Mouse (Mus musculus): ENCODE data around the gene Atl1.
A peak's percentile ranks its signal among the peaks of the same experiment; 100 is the strongest.

Gene Atl1

GRCm38 (mm10) chr12:69941655-69942329 is 49.4 kb downstream of the Atl1 start:
- DNase-seq (ENCODE audit: low spot score), result no peak

GRCm38 (mm10) chr12:69945861-69946260 is 53.4 kb downstream of the Atl1 start:
- no peak for DNase-seq (ENCODE audit: low spot score)

GRCm38 (mm10) chr12:69947502-69947901 is 55.1 kb downstream of the Atl1 start:
- no peak for DNase-seq (ENCODE audit: low spot score)

- DNase-seq (ENCODE audit: low spot score), result no peak
Observed at GRCm38 (mm10) chr12:69957378-69957777, 65.0 kb downstream of the Atl1 start.

- peak; percentile 28 for DNase-seq (ENCODE audit: low spot score)
Observed at GRCm38 (mm10) chr12:69962468-69962867, 70.1 kb downstream of the Atl1 start.

- DNase-seq (ENCODE audit: low spot score), result no peak
Observed at GRCm38 (mm10) chr12:69963141-69963540, 70.7 kb downstream of the Atl1 start.

GRCm38 (mm10) chr12:69965644-69966043 is 73.2 kb downstream of the Atl1 start:
- DNase-seq (ENCODE audit: low spot score), result no peak

GRCm38 (mm10) chr12:69966071-69966470 is 73.7 kb downstream of the Atl1 start:
- peak; percentile 34 for DNase-seq (ENCODE audit: low spot score)

- no peak for DNase-seq (ENCODE audit: low spot score)
Observed at GRCm38 (mm10) chr12:69967112-69967511, 74.7 kb downstream of the Atl1 start.

- no peak for DNase-seq (ENCODE audit: low spot score)
Observed at GRCm38 (mm10) chr12:69968154-69968553, 75.7 kb downstream of the Atl1 start.

- DNase-seq (ENCODE audit: low spot score), result no peak
Observed at GRCm38 (mm10) chr12:69973666-69974065, 81.3 kb downstream of the Atl1 start.

- DNase-seq (ENCODE audit: low spot score), result no peak
Observed at GRCm38 (mm10) chr12:69976688-69977087, 84.3 kb downstream of the Atl1 start.

- no peak for DNase-seq (ENCODE audit: low spot score)
Observed at GRCm38 (mm10) chr12:69977376-69977998, 85.1 kb downstream of the Atl1 start.

- DNase-seq (ENCODE audit: low spot score), result no peak
Observed at GRCm38 (mm10) chr12:69982874-69983273, 90.5 kb downstream of the Atl1 start.

GRCm38 (mm10) chr12:69985546-69985945 is 93.1 kb downstream of the Atl1 start:
- no peak for DNase-seq (ENCODE audit: low spot score)

- peak; percentile 47 for DNase-seq (ENCODE audit: low spot score)
Observed at GRCm38 (mm10) chr12:69986241-69986762, 93.9 kb downstream of the Atl1 start.

- DNase-seq (ENCODE audit: low spot score), result peak; percentile 86
Observed at GRCm38 (mm10) chr12:69986786-69987497, 94.5 kb downstream of the Atl1 start, which contains the start of gene Sav1. Gene Sav1, minus strand, starts transcription at chr12:69987002.

- no peak for DNase-seq (ENCODE audit: low spot score)
Observed at GRCm38 (mm10) chr12:69995382-69995781, 103.0 kb downstream of the Atl1 start.

- no peak for DNase-seq (ENCODE audit: low spot score)
Observed at GRCm38 (mm10) chr12:69998186-69998983, 106.0 kb downstream of the Atl1 start.

- DNase-seq (ENCODE audit: low spot score), result no peak
Observed at GRCm38 (mm10) chr12:70005103-70005502, 112.7 kb downstream of the Atl1 start.

GRCm38 (mm10) chr12:70010356-70010755 is 117.9 kb downstream of the Atl1 start:
- no peak for DNase-seq (ENCODE audit: low spot score)

- no peak for DNase-seq (ENCODE audit: low spot score)
Observed at GRCm38 (mm10) chr12:70011681-70012080, 119.3 kb downstream of the Atl1 start.

All from testis, postnatal 14 days (tissue).